8 mouse cellular contexts compared by ENCODE assay signal in the genomic region with DNA sequence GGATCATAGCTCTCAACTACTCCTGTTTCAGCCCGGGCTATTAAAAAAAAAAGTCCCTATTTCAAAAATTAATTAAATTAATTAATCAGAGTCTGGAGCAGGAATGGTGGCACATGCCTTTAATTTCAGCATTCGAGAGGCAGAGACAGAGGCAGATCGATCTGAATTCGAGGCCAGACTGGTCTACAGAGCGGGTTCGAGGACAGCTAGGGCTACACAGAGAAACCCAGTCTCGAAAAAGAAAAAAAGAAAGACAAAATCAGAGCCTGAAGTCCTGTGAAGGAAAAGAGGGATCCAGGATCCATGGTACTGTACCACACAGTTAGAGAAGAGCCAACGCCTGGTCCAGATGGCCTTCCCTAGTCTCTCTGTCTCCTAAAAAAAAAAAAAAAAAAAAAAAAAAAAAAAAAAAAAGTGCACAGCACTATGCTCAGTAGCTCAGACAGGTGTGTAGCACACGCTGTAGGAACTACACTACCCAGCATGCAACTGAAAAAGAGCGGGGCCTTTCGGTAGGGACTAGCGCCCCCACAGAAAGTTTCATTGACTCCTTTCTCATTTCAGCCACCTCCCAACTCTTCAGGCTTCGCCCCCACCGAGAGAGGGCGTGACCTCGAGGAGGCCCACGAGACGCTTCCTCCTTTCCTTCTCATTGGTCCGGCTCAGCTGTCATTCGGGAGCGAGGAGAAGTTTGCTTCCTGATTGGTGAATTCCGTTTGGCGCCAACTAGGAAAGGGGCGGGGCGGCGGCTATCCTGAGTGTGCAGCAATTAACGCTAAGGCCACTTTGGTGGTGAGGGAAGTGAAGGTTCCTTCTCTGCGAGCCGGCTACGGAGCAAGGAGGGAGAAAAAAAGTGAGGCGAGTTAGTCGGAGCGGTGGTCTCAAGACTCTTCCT. TPM values are rescaled to one million over a fixed set of nuclear protein-coding genes. Genes with fewer than 3 reads are reported as not detected.
A peak's percentile ranks its signal among the peaks of the same experiment; 100 is the strongest.
DNase-seq lines count a peak whose midpoint lies in the region; ATAC-seq and TF ChIP-seq lines count a peak whose summit lies in the region.

A gene (plus strand): TSS at position 783 of the 895 bp plus-strand sequence.

- no peaks in the 10 kb centered on the region for H3K27me3 ChIP-seq in megakaryocyte, embryonic 14.5 days (replicated peaks)

- H3K4me1 ChIP-seq in cortical plate, adult 2 months (ENCODE audit: control insufficient read depth, insufficient read depth, low read length), result no peaks in the 10 kb centered on the region
- peaks cover 33% of the 10 kb centered on the region for H3K4me1 ChIP-seq in megakaryocyte, embryonic 14.5 days

- H3K9me3 ChIP-seq in megakaryocyte, embryonic 14.5 days, result no peaks in the 10 kb centered on the region

- peak within 1 kb of the TSS; percentile 60 for H3K4me3 ChIP-seq in cortical plate, adult 2 months (ENCODE audit: insufficient read depth, low read length)
- peak within 1 kb of the TSS; percentile 96 for H3K4me3 ChIP-seq in megakaryocyte, embryonic 14.5 days (replicated peaks)

- H3K36me3 ChIP-seq in megakaryocyte, embryonic 14.5 days (replicated peaks; ENCODE audit: low read length), result peaks cover 23% of the 10 kb centered on the region

- H3K27ac ChIP-seq in cortical plate, adult 2 months (ENCODE audit: insufficient read depth, low read length), result no peak within 1 kb of the TSS

- no peak for TF ChIP-seq POLR2A in cortical plate, adult 2 months (IDR thresholded peaks at IDR 0.05; ENCODE audit: extremely low read depth, insufficient read depth, low read length)

- peak; percentile 96 to 97 for DNase-seq in gastrocnemius, adult 8-10 months (ENCODE audit: low spot score in 2 of 2)
- peak; percentile 93 for DNase-seq in hindlimb bud, embryonic 11.5 days (ENCODE audit: extremely low spot score, low read depth, low spot score)
- DNase-seq in left cerebral cortex, adult 8-10 months (ENCODE audit: low spot score in 2 of 2), result peak; percentile 94 to 97
- peak; percentile 98 to 99 for DNase-seq in right cerebral cortex, postnatal 10 days (ENCODE audit: low spot score in 2 of 2)
- peak; percentile 92 for DNase-seq in urinary bladder, postnatal 25 days (ENCODE audit: low spot score)

- no peak for TF ChIP-seq CTCF in cortical plate, adult 2 months (IDR thresholded peaks at IDR 0.05; ENCODE audit: extremely low read depth, insufficient read depth, low read length)

- ATAC-seq in activated CD4-positive, CD25-positive, alpha-beta regulatory T cell, adult 4 months, result peak; percentile 93

RNA-seq across cellular contexts. Expression of the gene that starts here (rescaled TPM):
- 1 to 10 TPM; 7.1 to 7.7 TPM for polyA plus RNA-seq in activated CD4-positive, CD25-positive, alpha-beta regulatory T cell, adult 4 months (2017; shearing (Covaris generic))
- 3.0 and 3.7 TPM in 2 replicates for polyA plus RNA-seq in cortical plate, adult 2 months (2012; rRNA removed)
- total RNA-seq in gastrocnemius, adult 8-10 months (2022), result 1 to 10 TPM; 4.1 to 5.7 (median 4.6) TPM
- 1 to 10 TPM; 4.8 to 6.1 (median 5.6) TPM for total RNA-seq in left cerebral cortex, adult 8-10 months (2022)
- 13.7 and 15.0 TPM in 2 replicates for polyA plus RNA-seq in megakaryocyte, embryonic 14.5 days (2012; ENCODE audit: insufficient read depth, low replicate concordance)
